Mouse (Mus musculus): ENCODE results near the gene Pou5f1.

Gene Pou5f1

GRCm38 (mm10) chr17:35551881-35552414 lies 46.1 kb downstream of the Pou5f1 start, which contains the start of gene Cdsn:
Gene Cdsn (plus strand): TSS chr17:35552128.
- DNase-seq = no peak

- no peak for DNase-seq
Observed at GRCm38 (mm10) chr17:35554321-35554720, 48.5 kb downstream of the Pou5f1 start.

GRCm38 (mm10) chr17:35554761-35555397 lies 49.1 kb downstream of the Pou5f1 start:
- no peak for DNase-seq

- peak; percentile 53 for DNase-seq
Observed at GRCm38 (mm10) chr17:35556186-35556765, 50.5 kb downstream of the Pou5f1 start.

- DNase-seq = peak; percentile 87
Observed at GRCm38 (mm10) chr17:35556812-35557211, 51.0 kb downstream of the Pou5f1 start.

- DNase-seq = no peak
Observed at GRCm38 (mm10) chr17:35557351-35557750, 51.5 kb downstream of the Pou5f1 start.

GRCm38 (mm10) chr17:35558216-35558615 lies 52.4 kb downstream of the Pou5f1 start:
- no peak for DNase-seq

Measured in kidney, adult 11 months (tissue).